Mouse (Mus musculus): ENCODE measurements around the gene Krt73. TPM values are rescaled to one million over a fixed set of nuclear protein-coding genes. Genes with fewer than 3 reads are reported as not detected.

The Krt73 gene
- not detected in 2 replicates for polyA plus RNA-seq (2014; fragmentation: Nextera tagmentation; extraction: Ambion mirVana)

GRCm38 (mm10) chr15:101802296-101802835, at the start of gene Krt73:
Krt73 (minus strand) TSS chr15:101802346.
- Histone ChIP-seq H3K27me3 (ENCODE audit: control insufficient read depth, insufficient read depth, low read length) (no peaks in the 10 kb centered on the region), H3K36me3 (replicated peaks; ENCODE audit: control insufficient read depth, insufficient read depth, low read depth, low read length) (no peaks in the 10 kb centered on the region), H3K9me3 (replicated peaks; ENCODE audit: control insufficient read depth, low read length) (no peaks in the 10 kb centered on the region), H3K9ac (replicated peaks; ENCODE audit: low read length) (no peak within 1 kb of the TSS), H3K4me3 (ENCODE audit: low read depth, low read length) (no peak within 1 kb of the TSS), H3K27ac (replicated peaks; ENCODE audit: low read depth, low read length) (no peak within 1 kb of the TSS), H3K4me1 (ENCODE audit: control insufficient read depth, insufficient read depth, low read length) (no peaks in the 10 kb centered on the region), H3K4me2 (ENCODE audit: low read depth, low read length) (no peak within 1 kb of the TSS)
- ATAC-seq (replicated peaks; ENCODE audit: insufficient number of reproducible peaks, low FRiP score, low TSS enrichment, low read depth) (no peak), DNase-seq (ENCODE audit: low spot score) (no peak)
- WGBS: 79% methylated on average over 6 of the region's 6 CpGs

GRCm38 (mm10) chr15:101850694-101851093, 48.5 kb upstream of the Krt73 start, which contains the start of gene Krt1:
Krt1 (minus strand) TSS chr15:101850794.
- H3K9ac ChIP-seq (replicated peaks; ENCODE audit: low read length): no peak within 1 kb of the TSS
- no peak within 1 kb of the TSS for H3K27ac ChIP-seq (replicated peaks; ENCODE audit: low read depth, low read length)
- no peaks in the 10 kb centered on the region for H3K9me3 ChIP-seq (replicated peaks; ENCODE audit: control insufficient read depth, low read length)
- no peak within 1 kb of the TSS for H3K4me3 ChIP-seq (ENCODE audit: low read depth, low read length)
- no peaks in the 10 kb centered on the region for H3K27me3 ChIP-seq (ENCODE audit: control insufficient read depth, insufficient read depth, low read length)
- H3K4me2 ChIP-seq (ENCODE audit: low read depth, low read length): no peak within 1 kb of the TSS
- ATAC-seq (replicated peaks; ENCODE audit: insufficient number of reproducible peaks, low FRiP score, low TSS enrichment, low read depth) (no peak), DNase-seq (ENCODE audit: low spot score) (no peak)
- H3K4me1 ChIP-seq (ENCODE audit: control insufficient read depth, insufficient read depth, low read length): no peaks in the 10 kb centered on the region
- H3K36me3 ChIP-seq (replicated peaks; ENCODE audit: control insufficient read depth, insufficient read depth, low read depth, low read length): no peaks in the 10 kb centered on the region
- WGBS: 87% methylated on average over 6 of the region's 6 CpGs

DNA sequence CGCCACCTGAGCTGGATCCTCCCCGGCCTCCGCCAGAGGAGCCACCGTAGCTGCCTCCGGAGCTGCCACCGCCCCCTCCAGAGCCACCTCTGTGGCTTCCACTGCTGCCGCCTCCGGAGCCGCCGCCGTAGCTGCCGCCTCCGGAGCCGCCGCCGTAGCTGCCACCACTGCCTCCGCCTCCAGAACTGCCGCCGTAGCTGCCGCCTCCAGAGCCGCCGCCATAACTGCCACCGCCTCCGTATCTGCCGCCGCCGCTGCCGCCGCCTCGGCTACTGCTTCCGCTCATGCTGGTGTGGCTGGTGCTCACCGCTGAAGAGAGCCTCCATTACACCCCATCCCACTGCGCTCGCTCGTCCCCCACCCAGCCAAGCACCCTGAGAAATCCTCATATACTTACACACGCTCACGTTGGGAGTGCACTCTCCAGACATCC, 43.8 kb upstream of the Krt73 start:
- Histone ChIP-seq H3K4me1 (ENCODE audit: control insufficient read depth, insufficient read depth, low read length) (no peaks in the 10 kb centered on the region), H3K27ac (replicated peaks; ENCODE audit: low read depth, low read length) (no peak overlapping the region), H3K9me3 (replicated peaks; ENCODE audit: control insufficient read depth, low read length) (no peaks in the 10 kb centered on the region), H3K4me2 (ENCODE audit: low read depth, low read length) (peak overlapping the region; percentile 87), H3K9ac (replicated peaks; ENCODE audit: low read length) (peak overlapping the region; percentile 80), H3K4me3 (ENCODE audit: low read depth, low read length) (peak overlapping the region; percentile 46), H3K27me3 (ENCODE audit: control insufficient read depth, insufficient read depth, low read length) (no peaks in the 10 kb centered on the region), H3K36me3 (replicated peaks; ENCODE audit: control insufficient read depth, insufficient read depth, low read depth, low read length) (no peaks in the 10 kb centered on the region)
- ATAC-seq (replicated peaks; ENCODE audit: insufficient number of reproducible peaks, low FRiP score, low TSS enrichment, low read depth) (0 out of 2 replicates have a peak, but pooled peaks have one; percentile 59), DNase-seq (ENCODE audit: low spot score) (peak; percentile 48)
- WGBS: 1% methylated on average over 37 of the region's 37 CpGs

DNA sequence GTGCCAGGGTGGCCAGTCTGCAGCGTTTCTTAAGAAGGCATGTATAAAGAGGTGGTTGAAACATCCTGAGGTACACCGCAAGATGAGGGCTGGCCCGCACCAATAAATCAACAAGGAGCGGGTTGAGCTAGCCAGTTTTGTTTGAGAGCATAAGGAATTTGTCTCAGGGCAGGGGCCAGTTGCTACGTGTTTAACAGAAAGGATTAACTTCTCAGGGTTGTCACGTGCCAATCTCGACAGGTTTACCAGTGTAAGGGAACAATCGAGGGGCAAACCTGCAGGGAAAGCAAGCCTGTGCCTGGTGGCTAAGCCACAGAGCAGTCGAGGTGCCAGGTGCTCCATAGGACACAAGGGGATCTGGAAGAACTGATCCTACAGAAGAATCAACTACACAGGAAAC, 41.0 kb upstream of the Krt73 start:
- Histone ChIP-seq H3K4me3 (ENCODE audit: low read depth, low read length) (no peak overlapping the region), H3K27ac (replicated peaks; ENCODE audit: low read depth, low read length) (no peak overlapping the region), H3K27me3 (ENCODE audit: control insufficient read depth, insufficient read depth, low read length) (no peaks in the 10 kb centered on the region), H3K9ac (replicated peaks; ENCODE audit: low read length) (no peak overlapping the region), H3K36me3 (replicated peaks; ENCODE audit: control insufficient read depth, insufficient read depth, low read depth, low read length) (no peaks in the 10 kb centered on the region), H3K4me2 (ENCODE audit: low read depth, low read length) (no peak overlapping the region), H3K9me3 (replicated peaks; ENCODE audit: control insufficient read depth, low read length) (no peaks in the 10 kb centered on the region), H3K4me1 (ENCODE audit: control insufficient read depth, insufficient read depth, low read length) (no peaks in the 10 kb centered on the region)
- 71% methylated on average over 9 of the region's 9 CpGs for WGBS
- ATAC-seq (replicated peaks; ENCODE audit: insufficient number of reproducible peaks, low FRiP score, low TSS enrichment, low read depth): no peak
- peak; percentile 9 for DNase-seq (ENCODE audit: low spot score)

- Histone ChIP-seq H3K9ac (replicated peaks; ENCODE audit: low read length) (no peak overlapping the region), H3K4me2 (ENCODE audit: low read depth, low read length) (no peak overlapping the region), H3K4me1 (ENCODE audit: control insufficient read depth, insufficient read depth, low read length) (no peaks in the 10 kb centered on the region), H3K27me3 (ENCODE audit: control insufficient read depth, insufficient read depth, low read length) (no peaks in the 10 kb centered on the region), H3K36me3 (replicated peaks; ENCODE audit: control insufficient read depth, insufficient read depth, low read depth, low read length) (no peaks in the 10 kb centered on the region), H3K4me3 (ENCODE audit: low read depth, low read length) (no peak overlapping the region), H3K27ac (replicated peaks; ENCODE audit: low read depth, low read length) (no peak overlapping the region), H3K9me3 (replicated peaks; ENCODE audit: control insufficient read depth, low read length) (no peaks in the 10 kb centered on the region)
- no peak for DNase-seq (ENCODE audit: low spot score)
- no peak for ATAC-seq (replicated peaks; ENCODE audit: insufficient number of reproducible peaks, low FRiP score, low TSS enrichment, low read depth)
- 64% methylated on average over 5 of the region's 5 CpGs for WGBS
These were observed 32.7 kb upstream of the Krt73 start for GRCm38 (mm10) chr15:101834784-101835328.

DNA sequence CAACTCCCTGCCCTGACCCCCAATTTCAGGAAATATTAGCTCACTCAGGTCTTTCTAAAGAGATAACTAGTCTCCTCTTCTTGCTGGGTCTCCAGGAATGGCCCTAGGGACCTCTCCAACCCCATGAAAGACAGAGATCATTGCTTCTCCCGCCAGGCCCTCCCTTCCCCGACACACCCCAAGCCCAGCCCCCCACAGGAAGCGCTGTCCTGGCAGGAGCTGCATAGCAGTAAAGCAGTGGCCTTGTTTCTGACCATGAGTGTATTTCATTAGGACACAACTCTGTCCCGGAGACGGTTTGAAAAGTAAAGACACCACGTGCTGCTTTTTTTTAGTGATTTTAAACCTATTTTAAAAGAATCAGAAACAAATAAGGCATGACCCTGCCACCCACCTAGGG, 31.0 kb upstream of the Krt73 start:
- H3K9me3 ChIP-seq (replicated peaks; ENCODE audit: control insufficient read depth, low read length): no peaks in the 10 kb centered on the region
- ATAC-seq (replicated peaks; ENCODE audit: insufficient number of reproducible peaks, low FRiP score, low TSS enrichment, low read depth) (no peak), DNase-seq (ENCODE audit: low spot score) (no peak)
- H3K4me1 ChIP-seq (ENCODE audit: control insufficient read depth, insufficient read depth, low read length): no peaks in the 10 kb centered on the region
- no peak overlapping the region for H3K4me3 ChIP-seq (ENCODE audit: low read depth, low read length)
- 33% methylated on average over 6 of the region's 6 CpGs for WGBS
- no peak overlapping the region for H3K9ac ChIP-seq (replicated peaks; ENCODE audit: low read length)
- H3K36me3 ChIP-seq (replicated peaks; ENCODE audit: control insufficient read depth, insufficient read depth, low read depth, low read length): no peaks in the 10 kb centered on the region
- H3K27ac ChIP-seq (replicated peaks; ENCODE audit: low read depth, low read length): no peak overlapping the region
- H3K27me3 ChIP-seq (ENCODE audit: control insufficient read depth, insufficient read depth, low read length): no peaks in the 10 kb centered on the region
- H3K4me2 ChIP-seq (ENCODE audit: low read depth, low read length): no peak overlapping the region

DNA sequence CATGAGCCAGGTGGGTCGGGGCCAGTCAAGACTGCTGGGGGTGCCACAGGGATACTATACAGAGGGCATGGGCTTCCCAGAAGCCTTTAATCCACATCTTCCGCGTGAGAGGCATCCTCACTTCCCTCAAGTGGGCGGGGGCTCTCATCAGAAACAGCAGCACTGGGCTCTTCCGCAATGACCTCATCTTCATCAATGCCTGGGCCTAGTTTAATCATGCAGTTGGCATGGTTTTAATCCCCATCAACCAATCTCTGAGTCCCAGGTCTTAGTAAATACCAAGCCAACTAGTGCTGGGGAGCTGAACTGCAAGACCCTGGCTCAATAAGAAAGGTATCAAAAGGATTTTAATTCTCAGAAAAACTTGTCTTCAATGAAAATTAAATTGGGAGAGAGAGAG, 27.3 kb upstream of the Krt73 start:
- H3K4me1 ChIP-seq (ENCODE audit: control insufficient read depth, insufficient read depth, low read length): no peaks in the 10 kb centered on the region
- no peaks in the 10 kb centered on the region for H3K27me3 ChIP-seq (ENCODE audit: control insufficient read depth, insufficient read depth, low read length)
- H3K4me2 ChIP-seq (ENCODE audit: low read depth, low read length): no peak overlapping the region
- H3K9me3 ChIP-seq (replicated peaks; ENCODE audit: control insufficient read depth, low read length): no peaks in the 10 kb centered on the region
- no peak for ATAC-seq (replicated peaks; ENCODE audit: insufficient number of reproducible peaks, low FRiP score, low TSS enrichment, low read depth)
- no peaks in the 10 kb centered on the region for H3K36me3 ChIP-seq (replicated peaks; ENCODE audit: control insufficient read depth, insufficient read depth, low read depth, low read length)
- H3K9ac ChIP-seq (replicated peaks; ENCODE audit: low read length): no peak overlapping the region
- WGBS: 69% methylated on average over 5 of the region's 5 CpGs
- H3K4me3 ChIP-seq (ENCODE audit: low read depth, low read length): no peak overlapping the region
- no peak overlapping the region for H3K27ac ChIP-seq (replicated peaks; ENCODE audit: low read depth, low read length)
- DNase-seq (ENCODE audit: low spot score): no peak

DNA sequence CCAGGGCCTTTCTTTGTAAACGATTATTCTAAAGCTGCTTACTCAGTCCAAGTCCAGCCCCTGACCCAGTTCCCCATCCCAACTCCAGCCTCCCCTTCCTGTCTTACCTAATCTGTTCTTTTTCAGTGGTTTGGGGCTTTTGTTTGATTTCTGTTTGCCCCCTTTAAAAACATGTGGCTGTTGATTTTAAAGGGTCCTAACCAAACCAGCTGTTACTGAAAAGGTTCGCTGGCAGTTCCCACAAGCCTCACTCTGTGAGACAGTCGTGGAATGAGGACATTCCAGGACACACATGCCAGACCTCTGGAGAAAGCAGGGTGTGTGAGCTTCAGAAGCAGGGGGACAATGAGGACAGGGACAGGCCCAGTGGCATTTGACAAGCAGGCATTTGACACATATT, 19.6 kb upstream of the Krt73 start:
- no peaks in the 10 kb centered on the region for H3K27me3 ChIP-seq (ENCODE audit: control insufficient read depth, insufficient read depth, low read length)

More for the DNA sequence above, 19.6 kb upstream of the Krt73 start:
- Histone ChIP-seq H3K4me2 (ENCODE audit: low read depth, low read length) (no peak overlapping the region), H3K27ac (replicated peaks; ENCODE audit: low read depth, low read length) (no peak overlapping the region), H3K36me3 (replicated peaks; ENCODE audit: control insufficient read depth, insufficient read depth, low read depth, low read length) (no peaks in the 10 kb centered on the region), H3K4me1 (ENCODE audit: control insufficient read depth, insufficient read depth, low read length) (no peaks in the 10 kb centered on the region), H3K9ac (replicated peaks; ENCODE audit: low read length) (no peak overlapping the region), H3K9me3 (replicated peaks; ENCODE audit: control insufficient read depth, low read length) (no peaks in the 10 kb centered on the region), H3K4me3 (ENCODE audit: low read depth, low read length) (no peak overlapping the region)
- WGBS: 28% methylated on average over 3 of the region's 3 CpGs
- no peak for DNase-seq (ENCODE audit: low spot score)
- ATAC-seq (replicated peaks; ENCODE audit: insufficient number of reproducible peaks, low FRiP score, low TSS enrichment, low read depth): no peak

Data from embryonic facial prominence, embryonic 11.5 days (tissue).